8 mouse cellular contexts compared by ENCODE assay signal in genomic region chr10:91171455-91172328, GRCm38 (mm10). TPM values are rescaled to one million over a fixed set of nuclear protein-coding genes. Genes with fewer than 3 reads are reported as not detected.
DNase-seq lines count a peak whose midpoint lies in the region; ATAC-seq lines count a peak whose summit lies in the region.

No protein-coding gene starts in this region.

- peak; percentile 96 for ATAC-seq in hindbrain, embryonic 13.5 days (ENCODE audit: low FRiP score)

- H3K4me2 ChIP-seq in hindbrain, embryonic 13.5 days, result peak overlapping the region; percentile 73

- no peaks in the 10 kb centered on the region for H3K27me3 ChIP-seq in hindbrain, embryonic 13.5 days

- DNase-seq in R1 (ENCODE audit: low read depth, low spot score), result peak; percentile 90
- peak; percentile 93 to 98 for DNase-seq in cerebellum, postnatal 14 days
- DNase-seq in frontal cortex, postnatal 14 days (ENCODE audit: low spot score in 2 of 2), result peak; percentile 85 to 93
- peak; percentile 93 to 95 for DNase-seq in layer of hippocampus, postnatal 36 days
- peak; percentile 91 for DNase-seq in lung, postnatal 25 days (ENCODE audit: low spot score)
- peak; percentile 84 for DNase-seq in retina, adult 2 months (ENCODE audit: low read depth, low spot score)
- DNase-seq in thymus, postnatal 36 days, result peak; percentile 95 to 96

- H3K4me3 ChIP-seq in hindbrain, embryonic 13.5 days, result peak overlapping the region; percentile 93

- H3K4me1 ChIP-seq in hindbrain, embryonic 13.5 days (replicated peaks), result peaks cover 31% of the 10 kb centered on the region

- H3K36me3 ChIP-seq in hindbrain, embryonic 13.5 days, result no peaks in the 10 kb centered on the region

- WGBS in hindbrain, embryonic 13.5 days, result 1% methylated on average over 62 of the region's 68 CpGs

- peak overlapping the region; percentile 99 for H3K9ac ChIP-seq in hindbrain, embryonic 13.5 days

- peak overlapping the region; percentile 100 for H3K27ac ChIP-seq in hindbrain, embryonic 13.5 days

- H3K9me3 ChIP-seq in hindbrain, embryonic 13.5 days, result no peaks in the 10 kb centered on the region

RNA-seq across cellular contexts. Expression of gene Tmpo, which starts 9.4 kb away (rescaled TPM):
- 123 and 129 TPM in 2 replicates for polyA plus RNA-seq in hindbrain, embryonic 13.5 days (2015; fragmentation: Nextera tagmentation; extraction: Ambion mirVana)
- 10 to 100 TPM; 38.8 to 41.2 TPM for total RNA-seq in layer of hippocampus, postnatal 36 days (2021)

RNA-seq across cellular contexts. Expression of gene Slc25a3, which starts 47.8 kb away (rescaled TPM):
- 506 and 512 TPM in 2 replicates for polyA plus RNA-seq in hindbrain, embryonic 13.5 days (2015; fragmentation: Nextera tagmentation; extraction: Ambion mirVana)
- total RNA-seq in layer of hippocampus, postnatal 36 days (2021), result 100 to 1,000 TPM; 499 to 538 TPM

Comparison
In these comparisons a context has a peak if more than half of its experiments do, and no peak if none do; other contexts are left out.
1. Peak in every context shown above with its lines: DNase-seq, ATAC-seq, H3K4me3 ChIP-seq and H3K27ac ChIP-seq.